Mouse (Mus musculus): ENCODE measurements around the gene Rdh1.

- TF ChIP-seq EP300 (IDR thresholded peaks at IDR 0.05; ENCODE audit: low read depth) = no peak
- no peak for TF ChIP-seq CTCF (IDR thresholded peaks at IDR 0.05; ENCODE audit: low read depth)
Observed at GRCm38 (mm10) chr10:127730933-127731310, 28.6 kb upstream of the Rdh1 start.
